Mouse (Mus musculus) forebrain, embryonic 16.5 days (tissue): Measurements from ENCODE around the gene Tmem25. TPM values are rescaled to one million over a fixed set of nuclear protein-coding genes. Genes with fewer than 3 reads are reported as not detected.
A peak's percentile ranks its signal among the peaks of the same experiment; 100 is the strongest.
"Not testable (repeated sequence)": the region's sequence is repeated elsewhere in the genome, so short reads cannot be mapped to it uniquely, and the experiment has no call there.

ENCODE experiments used
- ATAC-seq: fragments of 200-750 bp; cut with Nextera tagmentation; 2 replicates; pipeline ENCODE4 v1.8.0; 2017; ENCODE audit warnings: mild to moderate bottlenecking, moderate library complexity
- H3K27ac ChIP-seq: fragments of 300-500 bp; sonication (generic); 2 replicates; pipeline ENCODE4 v1.5.1; 2014; ENCODE audit warnings: low read length, control low read depth
- H3K27me3 ChIP-seq: fragments of 300-500 bp; sonication (generic); replicated peaks from 2 replicates; pipeline ENCODE4 v1.6.1; 2014; ENCODE audit warnings: low read length; ENCODE audit not compliant: control insufficient read depth, insufficient read depth
- H3K36me3 ChIP-seq: fragments of 300-500 bp; sonication (generic); 2 replicates; pipeline ENCODE4 v1.6.1; 2014; ENCODE audit not compliant: control insufficient read depth, insufficient read depth
- H3K4me1 ChIP-seq: fragments of 300-500 bp; sonication (generic); replicated peaks from 2 replicates; pipeline ENCODE4 v1.6.1; 2014; ENCODE audit warnings: low read length; ENCODE audit not compliant: control insufficient read depth, insufficient read depth
- H3K4me2 ChIP-seq: fragments of 300-500 bp; sonication (generic); 2 replicates; pipeline ENCODE4 v1.6.1; 2014; ENCODE audit warnings: mild to moderate bottlenecking, low read length, control low read depth
- H3K4me3 ChIP-seq: fragments of 300-500 bp; sonication (generic); replicated peaks from 2 replicates; pipeline ENCODE4 v1.5.1; 2014; ENCODE audit warnings: mild to moderate bottlenecking, low read length, control low read depth
- H3K9ac ChIP-seq: fragments of 300-500 bp; sonication (generic); replicated peaks from 2 replicates; pipeline ENCODE4 v1.6.1; 2014; ENCODE audit warnings: low read depth, low read length, control low read depth
- H3K9me3 ChIP-seq: fragments of 300-500 bp; sonication (generic); 2 replicates; pipeline ENCODE4 v1.6.1; 2016; ENCODE audit warnings: low read length; ENCODE audit not compliant: control insufficient read depth
- WGBS: fragments of 180-500 bp; shearing (Covaris S2); extraction: QIAGEN DNeasy Blood & Tissue Kit; methylation state at CpG from one replicate; pipeline ENCODE4 v1.1.7; 2014; 5-methylcytosine and 5-hydroxymethylcytosine counted together
- polyA plus RNA-seq: library from polyadenylated mRNA; unstranded; fragments of >200 nt; fragmentation: Nextera tagmentation; extraction: Ambion mirVana; gene quantifications from 2 replicates; pipeline ENCODE4 v1.2.1, GENCODE M21; 2015

Gene Tmem25
- polyA plus RNA-seq, 1 experiment from 2014 or later = 10.3 TPM

GRCm38 (mm10) chr9:44798298-44798697 is 809 bp downstream of the Tmem25 start:
- no peaks in the 10 kb centered on the region for H3K9me3 ChIP-seq
- H3K36me3 ChIP-seq = no peaks in the 10 kb centered on the region
- WGBS = 42% methylated on average over 7 of the region's 7 CpGs
- H3K4me2 ChIP-seq = peak overlapping the region; percentile 85
- peaks cover 13% of the 10 kb centered on the region for H3K4me1 ChIP-seq
- H3K9ac ChIP-seq = no peak overlapping the region
- H3K27me3 ChIP-seq = no peaks in the 10 kb centered on the region
- H3K27ac ChIP-seq = no peak overlapping the region
- ATAC-seq = no peak
- peak overlapping the region; percentile 64; the same call in 1 of the 2 replicates for H3K4me3 ChIP-seq

GRCm38 (mm10) chr9:44792842-44793241 is 6.3 kb downstream of the Tmem25 start:
- no peak overlapping the region for H3K4me3 ChIP-seq
- no peak overlapping the region for H3K4me2 ChIP-seq
- no peaks in the 10 kb centered on the region for H3K9me3 ChIP-seq
- no peaks in the 10 kb centered on the region for H3K4me1 ChIP-seq
- peaks cover 29% of the 10 kb centered on the region for H3K36me3 ChIP-seq
- 87% methylated on average over 9 of the region's 9 CpGs for WGBS
- no peak overlapping the region for H3K27ac ChIP-seq
- no peak overlapping the region for H3K9ac ChIP-seq
- no peak for ATAC-seq
- H3K27me3 ChIP-seq = no peaks in the 10 kb centered on the region

GRCm38 (mm10) chr9:44772750-44773651 is 26.1 kb downstream of the Tmem25 start:
- Histone ChIP-seq H3K27ac (peak overlapping the region; percentile 81), H3K9ac (peak overlapping the region; percentile 66), H3K4me2 (peak overlapping the region; percentile 92), H3K4me3 (peak overlapping the region; percentile 52), H3K9me3 (no peaks in the 10 kb centered on the region), H3K4me1 (peaks cover 9% of the 10 kb centered on the region), H3K36me3 (0 out of 2 replicates have a peak, but pooled peaks cover 4% of the 10 kb centered on the region), H3K27me3 (no peaks in the 10 kb centered on the region)
- 0% methylated on average over 41 of the region's 41 CpGs for WGBS
- peak; percentile 100 for ATAC-seq

GRCm38 (mm10) chr9:44772392-44772749 is 26.7 kb downstream of the Tmem25 start:
- Histone ChIP-seq H3K27ac (no peak overlapping the region), H3K36me3 (0 out of 2 replicates have a peak, but pooled peaks cover 4% of the 10 kb centered on the region), H3K27me3 (no peaks in the 10 kb centered on the region), H3K9ac (no peak overlapping the region), H3K4me3 (no peak overlapping the region), H3K4me2 (no peak overlapping the region), H3K9me3 (no peaks in the 10 kb centered on the region), H3K4me1 (peaks cover 9% of the 10 kb centered on the region)
- ATAC-seq = no peak
- WGBS = 22% methylated on average over 5 of the region's 5 CpGs

- 92% methylated on average over 5 of the region's 5 CpGs for WGBS
- Histone ChIP-seq H3K9me3 (no peaks in the 10 kb centered on the region), H3K9ac (no peak overlapping the region), H3K4me1 (peaks cover 11% of the 10 kb centered on the region), H3K27me3 (no peaks in the 10 kb centered on the region), H3K4me2 (no peak overlapping the region), H3K4me3 (no peak overlapping the region), H3K27ac (no peak overlapping the region), H3K36me3 (0 out of 2 replicates have a peak, but pooled peaks cover 2% of the 10 kb centered on the region)
- no peak for ATAC-seq
Observed at GRCm38 (mm10) chr9:44771376-44771775, 27.7 kb downstream of the Tmem25 start.

- H3K4me2 ChIP-seq = peak overlapping the region; percentile 23
- H3K27me3 ChIP-seq, ATAC-seq, H3K36me3 ChIP-seq, H3K9me3 ChIP-seq, H3K9ac ChIP-seq, H3K27ac ChIP-seq: not testable (repeated sequence)
- peak overlapping the region; percentile 90 for H3K4me3 ChIP-seq
- H3K4me1 ChIP-seq = peaks cover 17% of the 10 kb centered on the region
- WGBS = 47% methylated on average over 7 of the region's 9 CpGs
Observed at GRCm38 (mm10) chr9:44768029-44768394, 31.1 kb downstream of the Tmem25 start.

- peak within 1 kb of the TSS; percentile 93 for H3K27ac ChIP-seq
- WGBS = under 1% methylated on average over 82 of the region's 82 CpGs
- peaks cover 17% of the 10 kb centered on the region for H3K4me1 ChIP-seq
- H3K4me3 ChIP-seq = peak within 1 kb of the TSS; percentile 90
- H3K9ac ChIP-seq = peak within 1 kb of the TSS; percentile 95
- H3K27me3 ChIP-seq = no peaks in the 10 kb centered on the region
- peak; percentile 90 for ATAC-seq
- H3K36me3 ChIP-seq = no peaks in the 10 kb centered on the region
- H3K9me3 ChIP-seq = no peaks in the 10 kb centered on the region
- peak within 1 kb of the TSS; percentile 91 for H3K4me2 ChIP-seq
Observed at GRCm38 (mm10) chr9:44767101-44768028, 31.7 kb downstream of the Tmem25 start, which contains the start of the genes Arcn1 and Ift46. Gene Arcn1 (minus strand): TSS chr9:44767845. Gene Ift46 (plus strand): TSS chr9:44767908.

GRCm38 (mm10) chr9:44760873-44761272 is 38.2 kb downstream of the Tmem25 start:
- no peak overlapping the region for H3K27ac ChIP-seq
- H3K4me2 ChIP-seq = no peak overlapping the region
- 89% methylated on average over 2 of the region's 2 CpGs for WGBS
- no peak for ATAC-seq
- H3K9me3 ChIP-seq = no peaks in the 10 kb centered on the region
- peaks cover 15% of the 10 kb centered on the region for H3K4me1 ChIP-seq
- H3K36me3 ChIP-seq = peaks cover 11% of the 10 kb centered on the region
- no peak overlapping the region for H3K9ac ChIP-seq
- H3K4me3 ChIP-seq = no peak overlapping the region
- H3K27me3 ChIP-seq = no peaks in the 10 kb centered on the region

- Histone ChIP-seq H3K4me3 (no peak overlapping the region), H3K9me3 (no peaks in the 10 kb centered on the region), H3K9ac (no peak overlapping the region), H3K4me2 (no peak overlapping the region), H3K27me3 (no peaks in the 10 kb centered on the region), H3K36me3 (peaks cover 34% of the 10 kb centered on the region), H3K4me1 (no peaks in the 10 kb centered on the region), H3K27ac (no peak overlapping the region)
- 95% methylated on average over 7 of the region's 7 CpGs for WGBS
- no peak for ATAC-seq
Observed at GRCm38 (mm10) chr9:44748473-44748872, 50.6 kb downstream of the Tmem25 start.
